Mouse (Mus musculus): ENCODE measurements around the gene Pip5k1b.

Pip5k1b gene

GRCm38 (mm10) chr19:24517057-24517456 lies 38.6 kb downstream of the Pip5k1b start:
- DNase-seq (ENCODE audit: low spot score): no peak

- DNase-seq (ENCODE audit: low spot score): no peak
Observed at GRCm38 (mm10) chr19:24515941-24516340, 39.7 kb downstream of the Pip5k1b start.

- DNase-seq (ENCODE audit: low spot score): no peak
Observed at GRCm38 (mm10) chr19:24514661-24515642, 40.7 kb downstream of the Pip5k1b start.

GRCm38 (mm10) chr19:24513105-24513843 lies 42.4 kb downstream of the Pip5k1b start:
- no peak for DNase-seq (ENCODE audit: low spot score)

GRCm38 (mm10) chr19:24511939-24512338 lies 43.7 kb downstream of the Pip5k1b start:
- DNase-seq (ENCODE audit: low spot score): no peak

GRCm38 (mm10) chr19:24509391-24509790 lies 46.3 kb downstream of the Pip5k1b start:
- no peak for DNase-seq (ENCODE audit: low spot score)

GRCm38 (mm10) chr19:24508087-24508767 lies 47.4 kb downstream of the Pip5k1b start:
- DNase-seq (ENCODE audit: low spot score): no peak

GRCm38 (mm10) chr19:24502736-24503421 lies 52.8 kb downstream of the Pip5k1b start:
- DNase-seq (ENCODE audit: low spot score): no peak

- DNase-seq (ENCODE audit: low spot score): no peak
Observed at GRCm38 (mm10) chr19:24501525-24501924, 54.1 kb downstream of the Pip5k1b start.

- no peak for DNase-seq (ENCODE audit: low spot score)
Observed at GRCm38 (mm10) chr19:24500431-24500830, 55.2 kb downstream of the Pip5k1b start.

GRCm38 (mm10) chr19:24499291-24499690 lies 56.4 kb downstream of the Pip5k1b start:
- no peak for DNase-seq (ENCODE audit: low spot score)

- no peak for DNase-seq (ENCODE audit: low spot score)
Observed at GRCm38 (mm10) chr19:24493887-24494286, 61.8 kb downstream of the Pip5k1b start.

- DNase-seq (ENCODE audit: low spot score): no peak
Observed at GRCm38 (mm10) chr19:24491824-24492223, 63.8 kb downstream of the Pip5k1b start.

- no peak for DNase-seq (ENCODE audit: low spot score)
Observed at GRCm38 (mm10) chr19:24490275-24490674, 65.4 kb downstream of the Pip5k1b start.

- no peak for DNase-seq (ENCODE audit: low spot score)
Observed at GRCm38 (mm10) chr19:24486433-24487296, 69.0 kb downstream of the Pip5k1b start.

- no peak for DNase-seq (ENCODE audit: low spot score)
Observed at GRCm38 (mm10) chr19:24484612-24485194, 71.0 kb downstream of the Pip5k1b start.

GRCm38 (mm10) chr19:24480916-24481315 lies 74.8 kb downstream of the Pip5k1b start:
- DNase-seq (ENCODE audit: low spot score): no peak

- DNase-seq (ENCODE audit: low spot score): peak; percentile 92
Observed at GRCm38 (mm10) chr19:24476929-24477882, 78.5 kb downstream of the Pip5k1b start, which contains the start of gene Fam122a. Fam122a (minus strand) TSS chr19:24477356.

- DNase-seq (ENCODE audit: low spot score): no peak
Observed at GRCm38 (mm10) chr19:24476461-24476860, 79.2 kb downstream of the Pip5k1b start.

All from ovary, postnatal 10 days (tissue).